Mouse (Mus musculus) embryonic facial prominence, embryonic 11.5 days (tissue): Measurements from ENCODE around the gene Tmem79. TPM values are rescaled to one million over a fixed set of nuclear protein-coding genes. Genes with fewer than 3 reads are reported as not detected.
"Not testable (repeated sequence)": the region's sequence is repeated elsewhere in the genome, so short reads cannot be mapped to it uniquely, and the experiment has no call there.

ENCODE experiments used
- ATAC-seq: fragments of 200-750 bp; cut with Nextera tagmentation; replicated peaks from 2 replicates; pipeline ENCODE4 v1.8.0; 2017; ENCODE audit warnings: low read depth; ENCODE audit not compliant: insufficient number of reproducible peaks, low FRiP score, low TSS enrichment
- DNase-seq: peaks from one replicate; pipeline ENCODE4 v3.0.0-alpha.2; 2015; ENCODE audit warnings: low spot score
- H3K27ac ChIP-seq: fragments of 300-500 bp; sonication (generic); replicated peaks from 2 replicates; pipeline ENCODE4 v1.5.1; 2014; ENCODE audit warnings: mild to moderate bottlenecking, low read depth, low read length, control low read depth
- H3K27me3 ChIP-seq: fragments of 300-500 bp; sonication (generic); 2 replicates; pipeline ENCODE4 v1.6.1; 2014; ENCODE audit warnings: mild to moderate bottlenecking, low read length, moderate library complexity, mixed read lengths; ENCODE audit not compliant: control insufficient read depth, insufficient read depth
- H3K36me3 ChIP-seq: fragments of 300-500 bp; sonication (generic); replicated peaks from 2 replicates; pipeline ENCODE4 v1.6.1; 2014; ENCODE audit warnings: low read depth, mild to moderate bottlenecking, low read length, moderate library complexity, mixed read lengths; ENCODE audit not compliant: control insufficient read depth, insufficient read depth
- H3K4me1 ChIP-seq: fragments of 300-500 bp; sonication (generic); 2 replicates; pipeline ENCODE4 v1.6.1; 2014; ENCODE audit warnings: low read length, mixed read lengths; ENCODE audit not compliant: control insufficient read depth, insufficient read depth
- H3K4me2 ChIP-seq: fragments of 300-500 bp; sonication (generic); 2 replicates; pipeline ENCODE4 v1.6.1; 2014; ENCODE audit warnings: low read depth, mild to moderate bottlenecking, control low read depth, low read length, moderate library complexity
- H3K4me3 ChIP-seq: fragments of 300-500 bp; sonication (generic); 2 replicates; pipeline ENCODE4 v1.5.1; 2014; ENCODE audit warnings: low read depth, low read length, control low read depth
- H3K9ac ChIP-seq: fragments of 300-500 bp; sonication (generic); replicated peaks from 2 replicates; pipeline ENCODE4 v1.6.1; 2014; ENCODE audit warnings: mild to moderate bottlenecking, control low read depth, low read length
- H3K9me3 ChIP-seq: fragments of 300-500 bp; sonication (generic); replicated peaks from 2 replicates; pipeline ENCODE4 v1.6.1; 2016; ENCODE audit warnings: mild to moderate bottlenecking, low read length, inconsistent platforms, mixed read lengths; ENCODE audit not compliant: control insufficient read depth
- WGBS: fragments of 180-500 bp; shearing (Covaris S2); extraction: QIAGEN DNeasy Blood & Tissue Kit; methylation state at CpG from one replicate; pipeline ENCODE4 v1.1.7; 2014; 5-methylcytosine and 5-hydroxymethylcytosine counted together
- polyA plus RNA-seq: library from polyadenylated mRNA; unstranded; fragments of >200 nt; fragmentation: Nextera tagmentation; extraction: Ambion mirVana; gene quantifications from 2 replicates; pipeline ENCODE4 v1.2.1, GENCODE M21; 2014

Gene Tmem79
- polyA plus RNA-seq, 1 experiment from 2014 or later, result 2.1 TPM

DNA sequence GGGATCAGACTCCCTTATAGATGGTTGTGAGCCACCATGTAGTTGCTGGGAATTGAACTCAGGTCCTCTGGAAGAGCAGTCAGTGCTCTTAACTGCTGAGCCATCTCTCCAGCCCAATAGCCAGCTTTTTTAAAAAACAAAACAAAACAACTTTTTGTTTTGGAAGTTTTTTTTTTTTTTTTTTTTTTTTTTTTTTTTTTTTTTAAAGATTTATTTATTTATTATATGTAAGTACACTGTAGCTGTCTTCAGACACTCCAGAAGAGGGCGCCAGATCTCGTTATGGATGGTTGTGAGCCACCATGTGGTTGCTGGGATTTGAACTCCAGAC is 50.4 kb downstream of the Tmem79 start:
- not testable (repeated sequence) for H3K36me3 ChIP-seq

DNA sequence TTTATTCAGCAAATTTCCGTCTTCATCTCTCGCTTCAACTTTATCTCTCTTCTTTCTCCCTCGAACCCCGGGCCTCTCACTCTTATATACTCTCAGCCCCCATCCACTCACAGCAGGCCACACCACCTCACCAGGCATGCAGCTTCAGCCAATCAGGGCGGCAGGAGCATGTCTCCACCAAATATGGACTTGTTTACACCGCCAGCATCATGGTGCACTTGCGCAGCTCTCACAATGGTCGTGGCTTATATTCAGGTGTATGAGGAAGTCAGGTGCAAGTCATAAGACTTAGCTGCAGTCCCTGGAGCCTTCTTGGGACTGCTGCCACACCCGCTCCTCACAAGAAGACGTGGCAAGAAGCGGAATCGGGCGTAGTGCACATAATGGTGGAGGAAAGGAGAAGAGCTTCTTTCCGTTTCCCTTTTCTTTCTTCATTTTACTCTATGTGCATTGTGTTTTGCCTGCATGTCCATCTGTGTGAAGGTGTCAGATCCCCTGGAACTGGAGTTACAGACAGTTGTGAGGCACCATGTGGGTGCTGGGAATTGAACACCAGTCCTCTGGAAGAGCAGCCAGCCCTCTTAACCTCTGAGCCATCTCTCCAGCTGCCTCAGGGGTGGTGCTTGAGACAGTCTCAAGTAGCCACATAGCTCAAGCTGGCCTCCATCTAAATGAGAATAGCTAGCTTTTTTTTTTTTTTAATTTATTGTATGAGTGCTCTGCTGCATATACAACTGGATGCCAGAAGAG is 51.0 kb downstream of the Tmem79 start:
- not testable (repeated sequence) for H3K4me1 ChIP-seq, H3K36me3 ChIP-seq, H3K9ac ChIP-seq, ATAC-seq, H3K27ac ChIP-seq, H3K27me3 ChIP-seq, H3K9me3 ChIP-seq, DNase-seq, H3K4me2 ChIP-seq, H3K4me3 ChIP-seq
- 96% methylated on average over 14 of the region's 14 CpGs for WGBS

More for the DNA sequence above, 50.4 kb downstream of the Tmem79 start:
- H3K4me2 ChIP-seq, ATAC-seq, H3K9ac ChIP-seq, H3K27me3 ChIP-seq, DNase-seq, H3K4me3 ChIP-seq, H3K9me3 ChIP-seq, H3K27ac ChIP-seq, H3K4me1 ChIP-seq: not testable (repeated sequence)
- WGBS, result no CpG with 5 or more reads among the region's 2 CpGs

DNA sequence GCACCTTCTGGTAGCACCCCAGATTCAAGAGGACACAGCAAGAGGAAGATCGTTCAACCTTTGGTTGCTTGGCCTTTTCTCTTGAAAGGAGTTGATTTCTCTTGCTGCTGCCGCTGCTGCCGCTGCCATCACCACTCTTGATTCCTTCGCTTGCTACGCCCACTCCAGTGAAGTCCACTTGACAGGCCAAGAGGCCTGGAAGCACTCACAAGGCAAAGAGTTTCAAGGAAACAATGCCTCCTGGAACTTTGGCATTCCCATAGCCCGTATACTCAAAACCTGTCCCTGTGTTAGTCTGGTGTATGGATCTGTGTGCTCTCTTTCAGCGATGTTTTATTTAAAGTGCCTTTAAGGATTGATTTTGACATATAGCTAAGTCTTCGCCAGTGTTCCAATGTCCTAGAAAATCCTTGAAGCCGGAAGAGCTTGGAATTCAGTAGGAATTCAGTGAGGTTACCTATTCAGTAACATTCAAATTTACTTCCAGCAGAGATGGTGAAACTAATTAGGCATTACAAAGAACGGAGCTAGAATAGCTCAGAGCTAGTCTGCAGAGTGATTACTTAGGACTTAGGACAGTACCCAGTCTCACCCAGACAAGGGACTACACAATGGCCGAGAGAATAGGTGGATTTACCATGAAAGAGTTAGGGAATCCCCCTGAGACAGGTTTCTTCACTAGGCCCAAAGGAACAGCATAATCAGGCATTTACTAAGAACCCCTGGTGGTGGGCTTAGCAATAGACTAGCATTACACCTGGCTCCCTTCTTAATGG is 54.6 kb downstream of the Tmem79 start:
- not testable (repeated sequence) for H3K27me3 ChIP-seq, H3K36me3 ChIP-seq, H3K9ac ChIP-seq, H3K4me2 ChIP-seq, H3K27ac ChIP-seq, H3K4me1 ChIP-seq, H3K4me3 ChIP-seq, ATAC-seq, DNase-seq, H3K9me3 ChIP-seq
- 66% methylated on average over 11 of the region's 11 CpGs for WGBS

DNA sequence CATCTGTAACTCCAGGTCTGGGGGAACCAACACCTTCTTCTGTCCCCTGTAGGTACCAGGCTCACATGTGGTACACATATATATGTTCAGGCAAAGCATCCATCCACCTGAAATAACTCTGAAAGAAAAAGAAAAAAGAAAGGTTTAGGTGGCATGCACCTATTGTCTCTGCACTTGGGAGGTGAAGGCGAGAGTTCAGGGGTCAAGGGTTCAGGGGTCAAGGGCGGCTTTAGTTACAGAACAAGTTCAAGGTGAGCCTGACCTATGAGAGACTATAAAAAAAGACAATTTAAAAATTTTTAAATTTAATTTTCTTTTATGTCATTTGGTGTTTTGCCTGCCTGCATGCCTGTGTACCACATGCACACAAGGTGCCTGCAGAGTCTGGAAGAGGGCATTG is 55.9 kb downstream of the Tmem79 start:
- DNase-seq, result no peak
- Histone ChIP-seq H3K4me3 (no peak overlapping the region), H3K9me3 (no peaks in the 10 kb centered on the region), H3K27me3 (no peaks in the 10 kb centered on the region), H3K27ac (no peak overlapping the region), H3K4me2 (no peak overlapping the region), H3K36me3 (no peaks in the 10 kb centered on the region), H3K4me1 (no peaks in the 10 kb centered on the region), H3K9ac (no peak overlapping the region)
- whole genome bisulfite sequencing, result 78% methylated on average over 2 of the region's 2 CpGs
- no peak for ATAC-seq

Other genes with a start within 250 kb of the Tmem79 start
- 11.5 and 12.5 TPM in 2 replicates for gene Mef2d, start 193.8 kb downstream of the Tmem79 start, polyA plus RNA-seq
- gene Rhbg, start 81.4 kb downstream of the Tmem79 start, polyA plus RNA-seq, result 0.25 and 0.26 TPM in 2 replicates
- gene Gm38392, start 48.9 kb downstream of the Tmem79 start, polyA plus RNA-seq, result 0.36 TPM in 1 of 2 replicates, not detected in the other
- 9.8 and 13.1 TPM in 2 replicates for gene Tsacc, start 39.1 kb downstream of the Tmem79 start, polyA plus RNA-seq
- 784 and 788 TPM in 2 replicates for gene Cct3, start 39.0 kb downstream of the Tmem79 start, polyA plus RNA-seq
- 77.9 and 87.3 TPM in 2 replicates for gene Glmp, start 11.1 kb downstream of the Tmem79 start, polyA plus RNA-seq
- 33.3 and 39.3 TPM in 2 replicates for gene Smg5, start 112 bp upstream of the Tmem79 start, polyA plus RNA-seq
- 0.60 and 0.82 TPM in 2 replicates for gene Paqr6, start 28.4 kb upstream of the Tmem79 start, polyA plus RNA-seq
- 0.32 TPM in 1 of 2 replicates, not detected in the other for gene Bglap3, start 36.6 kb upstream of the Tmem79 start, polyA plus RNA-seq
- gene Bglap2, start 42.6 kb upstream of the Tmem79 start, polyA plus RNA-seq, result not detected in 2 replicates
- 0.57 TPM in 1 of 2 replicates, not detected in the other for gene Bglap, start 48.3 kb upstream of the Tmem79 start, polyA plus RNA-seq
- gene Pmf1, start 74.2 kb upstream of the Tmem79 start, polyA plus RNA-seq, result 157 and 161 TPM in 2 replicates
- 17.1 and 19.2 TPM in 2 replicates for gene Slc25a44, start 89.0 kb upstream of the Tmem79 start, polyA plus RNA-seq
- 5.3 and 6.5 TPM in 2 replicates for gene Sema4a, start 125.0 kb upstream of the Tmem79 start, polyA plus RNA-seq
- 28.7 and 30.5 TPM in 2 replicates for gene Lmna, start 173.8 kb upstream of the Tmem79 start, polyA plus RNA-seq
- gene Mex3a, start 196.2 kb upstream of the Tmem79 start, polyA plus RNA-seq, result 40.1 and 41.0 TPM in 2 replicates
- gene Rab25, start 212.2 kb upstream of the Tmem79 start, polyA plus RNA-seq, result 3.7 and 4.0 TPM in 2 replicates
- gene Lamtor2, start 216.9 kb upstream of the Tmem79 start, polyA plus RNA-seq, result 77.4 and 82.0 TPM in 2 replicates
- gene Ubqln4, start 217.6 kb upstream of the Tmem79 start, polyA plus RNA-seq, result 62.1 and 73.3 TPM in 2 replicates
- 184 and 201 TPM in 2 replicates for gene Ssr2, start 239.7 kb upstream of the Tmem79 start, polyA plus RNA-seq